Mouse (Mus musculus): ENCODE data around the gene Cdhr3.

GRCm38 (mm10) chr12:33020011-33020410 is 72.7 kb downstream of the Cdhr3 start:
- TF ChIP-seq CTCF (IDR thresholded peaks at IDR 0.05; ENCODE audit: extremely low read depth, insufficient read depth, low read length) (no peak), POLR2A (IDR thresholded peaks at IDR 0.05; ENCODE audit: extremely low read depth, insufficient read depth, low read length) (no peak)
